Mouse (Mus musculus): ENCODE measurements around the gene Atf1. TPM values are rescaled to one million over a fixed set of nuclear protein-coding genes. Genes with fewer than 3 reads are reported as not detected.
"Not testable (repeated sequence)": the region's sequence is repeated elsewhere in the genome, so short reads cannot be mapped to it uniquely, and the experiment has no call there.

Atf1 gene
- total RNA-seq, 2 experiments from 2014 or later: 44.2 to 57.7 TPM

GRCm38 (mm10) chr15:100258646-100259425 lies 31.2 kb downstream of the Atf1 start:
- DNase-seq (ENCODE audit: low spot score): no peak

- not testable (repeated sequence) for DNase-seq (ENCODE audit: low spot score)
These were observed 32.7 kb downstream of the Atf1 start for GRCm38 (mm10) chr15:100260351-100260750.

- no peak for DNase-seq (ENCODE audit: low spot score)
These were observed 35.8 kb downstream of the Atf1 start for GRCm38 (mm10) chr15:100263246-100263905.

- no peak for DNase-seq (ENCODE audit: low spot score)
These were observed 38.1 kb downstream of the Atf1 start for GRCm38 (mm10) chr15:100265586-100266325.

- no peak for DNase-seq (ENCODE audit: low spot score)
These were observed 41.3 kb downstream of the Atf1 start for GRCm38 (mm10) chr15:100268916-100269315.

GRCm38 (mm10) chr15:100269776-100270175 lies 42.2 kb downstream of the Atf1 start:
- DNase-seq (ENCODE audit: low spot score): no peak

GRCm38 (mm10) chr15:100270609-100271008 lies 43.0 kb downstream of the Atf1 start:
- DNase-seq (ENCODE audit: low spot score): not testable (repeated sequence)

GRCm38 (mm10) chr15:100271411-100271810 lies 43.8 kb downstream of the Atf1 start:
- no peak for DNase-seq (ENCODE audit: low spot score)

- not testable (repeated sequence) for DNase-seq (ENCODE audit: low spot score)
These were observed 46.2 kb downstream of the Atf1 start for GRCm38 (mm10) chr15:100273791-100274308.

- no peak for DNase-seq (ENCODE audit: low spot score)
These were observed 47.4 kb downstream of the Atf1 start for GRCm38 (mm10) chr15:100274790-100275559.

GRCm38 (mm10) chr15:100276403-100276802 lies 48.8 kb downstream of the Atf1 start:
- no peak for DNase-seq (ENCODE audit: low spot score)

- no peak for DNase-seq (ENCODE audit: low spot score)
These were observed 50.0 kb downstream of the Atf1 start for GRCm38 (mm10) chr15:100277586-100277985.

GRCm38 (mm10) chr15:100280626-100281025 lies 53.0 kb downstream of the Atf1 start, which contains the start of gene Tmprss12:
Gene Tmprss12, plus strand, starts transcription at chr15:100280837.
- no peak for DNase-seq (ENCODE audit: low spot score)

- no peak for DNase-seq (ENCODE audit: low spot score)
These were observed 61.4 kb downstream of the Atf1 start for GRCm38 (mm10) chr15:100288980-100289379.

GRCm38 (mm10) chr15:100290858-100291257 lies 63.2 kb downstream of the Atf1 start:
- DNase-seq (ENCODE audit: low spot score): no peak

- DNase-seq (ENCODE audit: low spot score): no peak
These were observed 64.7 kb downstream of the Atf1 start for GRCm38 (mm10) chr15:100292326-100292725.

- DNase-seq (ENCODE audit: low spot score): no peak
These were observed 70.2 kb downstream of the Atf1 start for GRCm38 (mm10) chr15:100297856-100298255.

GRCm38 (mm10) chr15:100300499-100300898 lies 72.9 kb downstream of the Atf1 start:
- DNase-seq (ENCODE audit: low spot score): no peak

- DNase-seq (ENCODE audit: low spot score): no peak
These were observed 73.9 kb downstream of the Atf1 start for GRCm38 (mm10) chr15:100301556-100301955.

GRCm38 (mm10) chr15:100303428-100304018 lies 75.9 kb downstream of the Atf1 start:
- DNase-seq (ENCODE audit: low spot score): no peak
